Mouse (Mus musculus): ENCODE data around the gene Plcxd1.
"Not testable (repeated sequence)": the region's sequence is repeated elsewhere in the genome, so short reads cannot be mapped to it uniquely, and the experiment has no call there.

Plcxd1 gene

GRCm38 (mm10) chr5:110099656-110100580 is at the start of gene Plcxd1:
Gene Plcxd1, plus strand, starts transcription at chr5:110099969.
- no peak for DNase-seq (ENCODE audit: low read depth, low spot score)

DNA sequence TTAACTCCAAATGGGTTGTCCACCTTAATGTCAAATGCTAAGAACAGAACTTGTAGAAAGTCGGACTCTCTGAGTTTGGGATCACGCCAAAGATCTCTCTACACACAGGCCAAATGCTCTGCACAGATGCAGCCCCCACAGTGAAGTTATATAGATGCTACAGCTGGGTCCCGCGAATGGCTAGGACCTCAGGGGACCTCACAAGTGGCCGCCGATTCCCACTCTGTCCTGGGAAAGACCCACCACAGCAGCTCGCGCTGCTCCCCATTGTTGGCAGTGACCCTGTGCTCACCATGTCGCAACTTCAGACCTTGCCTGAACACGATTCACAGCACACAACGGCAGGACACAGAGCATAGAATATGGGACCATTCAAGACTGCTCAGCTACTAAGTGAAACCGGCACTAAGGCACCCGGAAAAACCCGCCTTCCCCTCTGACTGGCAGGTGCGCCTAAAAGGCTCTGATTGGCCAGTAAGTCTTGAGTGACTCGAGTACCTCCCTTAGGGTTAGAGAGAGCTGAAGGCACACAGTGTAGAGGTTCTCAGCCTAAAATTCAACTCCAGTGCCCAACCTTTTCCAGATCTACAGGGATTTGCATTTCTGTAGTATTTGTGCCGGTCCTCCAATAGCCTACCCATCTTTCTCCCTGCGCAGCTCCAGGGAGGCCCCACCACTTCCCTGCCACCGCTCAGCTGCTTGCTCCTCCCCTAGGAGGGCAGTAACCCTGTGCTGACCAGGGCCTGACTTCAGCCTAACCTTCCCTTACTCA is 41.9 kb upstream of the Plcxd1 start:
- peak; percentile 50 for DNase-seq (ENCODE audit: low read depth, low spot score)

GRCm38 (mm10) chr5:110072413-110072812 is 27.4 kb upstream of the Plcxd1 start, which contains the start of gene Gm17655:
Gene Gm17655, minus strand, starts transcription at chr5:110072513.
- DNase-seq (ENCODE audit: low read depth, low spot score) = not testable (repeated sequence)

- no peak for DNase-seq (ENCODE audit: low read depth, low spot score)
These were observed 16.8 kb upstream of the Plcxd1 start for GRCm38 (mm10) chr5:110082961-110083360.

DNA sequence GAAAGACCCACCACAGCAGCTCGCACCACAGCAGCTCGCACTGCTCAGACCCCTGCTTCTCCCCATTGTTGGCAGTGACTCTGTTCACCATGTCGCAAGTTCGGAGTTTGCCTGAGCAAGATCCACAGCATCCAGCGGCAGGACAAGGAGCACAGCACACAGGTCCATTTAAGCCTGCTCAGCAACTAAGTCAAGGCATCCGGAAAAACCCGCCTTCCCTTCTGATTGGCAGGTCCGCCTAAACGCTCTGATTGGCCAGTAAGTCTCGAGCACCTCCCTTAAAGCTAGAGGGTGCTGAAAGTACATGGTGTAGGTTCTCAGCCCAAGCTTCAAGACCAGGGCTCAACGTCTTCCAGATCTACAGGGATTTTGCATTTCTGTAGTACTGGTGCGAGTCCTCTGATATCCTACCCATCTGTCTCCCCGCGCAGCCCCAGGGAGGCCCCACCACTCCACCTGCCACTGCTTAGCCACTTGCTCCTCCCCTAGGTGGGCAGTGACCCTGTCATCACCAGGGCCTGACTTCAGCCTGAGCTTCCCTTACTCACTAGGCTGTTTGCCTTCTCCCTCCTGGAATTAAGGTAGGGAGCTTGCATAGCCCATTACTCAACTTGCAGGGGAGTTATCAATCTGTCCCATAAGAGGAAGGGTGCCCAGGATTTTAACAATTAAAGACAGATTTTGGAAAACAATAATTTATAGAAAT is 13.5 kb upstream of the Plcxd1 start:
- no peak for DNase-seq (ENCODE audit: low read depth, low spot score)

GRCm38 (mm10) chr5:110091546-110091945 is 8.2 kb upstream of the Plcxd1 start:
- DNase-seq (ENCODE audit: low read depth, low spot score) = no peak

DNA sequence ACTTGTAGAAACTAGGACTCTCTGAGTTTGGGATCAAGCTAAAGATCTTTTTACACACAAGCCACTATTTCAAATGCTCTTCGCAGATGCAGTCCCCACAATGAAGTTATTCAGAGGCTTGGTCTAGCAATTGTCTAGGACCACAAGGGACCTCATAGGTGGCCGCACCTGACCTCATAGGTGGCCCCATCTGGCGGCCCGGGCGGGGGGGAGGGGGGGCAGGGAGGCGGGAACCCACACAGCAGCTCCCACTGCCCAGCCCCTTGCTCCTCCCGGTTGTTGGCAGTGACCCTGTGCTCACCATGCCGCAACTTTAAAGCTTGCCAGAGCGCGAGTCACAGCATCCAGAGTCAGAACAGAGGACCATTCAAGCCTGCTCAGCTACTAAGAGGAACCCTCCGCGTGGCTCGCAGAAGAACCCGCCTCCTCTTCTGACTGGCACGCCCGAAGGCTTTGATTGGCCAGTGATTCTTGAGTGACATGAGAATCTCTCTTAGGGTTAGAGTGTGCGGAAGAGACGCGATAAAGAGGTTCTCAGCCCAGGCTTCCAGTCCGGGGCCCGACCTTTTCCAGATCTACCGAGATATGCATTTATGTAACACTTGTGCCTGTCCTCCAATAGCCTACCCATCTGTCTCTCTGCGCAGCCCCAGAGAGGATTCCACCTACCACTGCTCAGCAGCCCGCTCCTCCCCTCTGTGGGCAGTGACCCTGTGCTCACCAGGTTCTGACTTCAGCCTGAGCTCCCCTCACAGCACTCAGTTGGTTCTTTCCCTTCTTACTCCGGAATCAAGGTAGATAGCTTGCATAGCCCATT is 5.5 kb upstream of the Plcxd1 start, which contains the start of gene Gm35315:
Gene Gm35315, minus strand, starts transcription at position 391 of the 817 bp plus-strand sequence.
- peak; percentile 70 for DNase-seq (ENCODE audit: low read depth, low spot score)

- no peak for DNase-seq (ENCODE audit: low read depth, low spot score)
These were observed 4.9 kb upstream of the Plcxd1 start for GRCm38 (mm10) chr5:110094847-110095213.

DNA sequence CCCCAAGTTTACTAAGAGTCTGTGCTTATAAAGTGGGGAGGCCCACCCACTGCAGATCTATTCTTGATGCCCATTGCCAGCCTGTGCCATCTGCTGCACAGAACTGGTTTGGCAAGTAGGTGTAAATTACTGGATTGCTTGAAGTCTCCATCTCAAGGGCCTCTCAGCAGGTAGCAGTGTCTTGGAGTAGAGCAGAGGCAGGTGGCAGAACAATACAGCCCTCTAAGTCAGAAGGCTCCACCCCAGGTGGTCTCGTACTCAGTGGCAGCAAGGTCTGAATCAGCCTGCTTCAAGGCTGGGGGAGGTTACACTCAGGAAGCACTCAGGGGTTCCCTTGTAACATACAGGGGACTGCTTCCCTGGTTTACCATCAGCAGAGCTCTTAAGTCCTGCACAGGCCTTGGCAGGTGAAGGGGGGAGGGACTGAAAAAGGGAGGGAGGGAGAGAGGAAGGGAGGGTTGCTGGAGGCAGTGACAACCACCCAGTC is 735 bp upstream of the Plcxd1 start:
- no peak for DNase-seq (ENCODE audit: low read depth, low spot score)

- no peak for DNase-seq (ENCODE audit: low read depth, low spot score)
These were observed 1.3 kb downstream of the Plcxd1 start for GRCm38 (mm10) chr5:110100921-110101631.

DNA sequence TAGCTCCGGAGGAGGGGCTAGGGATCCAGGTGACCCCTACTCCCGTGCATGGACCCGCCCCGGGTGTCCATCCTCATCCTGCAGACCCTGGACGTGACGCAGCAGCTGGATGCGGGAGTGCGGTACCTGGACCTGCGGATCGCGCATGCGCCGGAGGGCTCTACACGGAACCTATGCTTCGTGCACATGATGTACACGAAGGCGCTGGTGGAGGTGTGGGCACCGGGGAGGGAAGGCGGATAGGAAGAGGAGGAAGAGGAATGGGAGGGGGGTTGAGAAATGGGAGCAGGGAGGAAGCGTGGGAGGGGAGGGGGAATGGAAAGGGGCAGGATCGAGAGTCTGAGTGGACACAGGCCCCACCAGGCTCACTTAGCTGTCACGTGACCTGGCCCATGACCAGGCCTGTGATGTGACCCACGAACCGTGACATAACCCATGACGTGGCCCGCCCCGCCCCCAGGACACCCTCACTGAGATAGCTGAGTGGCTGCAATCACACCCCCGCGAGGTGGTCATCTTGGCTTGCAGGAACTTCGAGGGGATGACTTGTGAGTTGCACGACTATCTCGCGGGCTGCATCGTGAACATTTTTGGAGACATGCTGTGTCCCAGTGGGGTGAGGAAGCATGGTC is 2.1 kb downstream of the Plcxd1 start:
- DNase-seq (ENCODE audit: low read depth, low spot score) = peak; percentile 18

DNA sequence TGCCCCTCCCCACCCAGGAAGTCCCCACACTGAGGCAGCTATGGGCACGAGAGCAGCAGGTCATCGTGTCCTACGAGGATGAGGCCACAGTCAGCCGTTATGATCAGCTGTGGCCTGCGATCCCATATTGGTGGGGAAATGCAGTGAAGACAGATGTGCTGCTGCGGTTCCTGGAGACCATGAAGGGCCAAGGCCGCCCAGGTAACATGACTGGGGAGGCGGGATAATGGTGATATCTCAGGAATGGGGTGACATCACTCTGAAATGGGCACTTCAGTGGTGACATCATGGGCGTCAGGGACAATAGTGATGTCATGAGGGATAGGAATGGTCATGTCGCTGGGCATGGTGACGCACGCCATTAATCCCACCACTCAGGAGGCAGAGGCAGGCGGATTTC is 2.7 kb downstream of the Plcxd1 start:
- no peak for DNase-seq (ENCODE audit: low read depth, low spot score)

GRCm38 (mm10) chr5:110102853-110103625 is 3.3 kb downstream of the Plcxd1 start:
- no peak for DNase-seq (ENCODE audit: low read depth, low spot score)

DNA sequence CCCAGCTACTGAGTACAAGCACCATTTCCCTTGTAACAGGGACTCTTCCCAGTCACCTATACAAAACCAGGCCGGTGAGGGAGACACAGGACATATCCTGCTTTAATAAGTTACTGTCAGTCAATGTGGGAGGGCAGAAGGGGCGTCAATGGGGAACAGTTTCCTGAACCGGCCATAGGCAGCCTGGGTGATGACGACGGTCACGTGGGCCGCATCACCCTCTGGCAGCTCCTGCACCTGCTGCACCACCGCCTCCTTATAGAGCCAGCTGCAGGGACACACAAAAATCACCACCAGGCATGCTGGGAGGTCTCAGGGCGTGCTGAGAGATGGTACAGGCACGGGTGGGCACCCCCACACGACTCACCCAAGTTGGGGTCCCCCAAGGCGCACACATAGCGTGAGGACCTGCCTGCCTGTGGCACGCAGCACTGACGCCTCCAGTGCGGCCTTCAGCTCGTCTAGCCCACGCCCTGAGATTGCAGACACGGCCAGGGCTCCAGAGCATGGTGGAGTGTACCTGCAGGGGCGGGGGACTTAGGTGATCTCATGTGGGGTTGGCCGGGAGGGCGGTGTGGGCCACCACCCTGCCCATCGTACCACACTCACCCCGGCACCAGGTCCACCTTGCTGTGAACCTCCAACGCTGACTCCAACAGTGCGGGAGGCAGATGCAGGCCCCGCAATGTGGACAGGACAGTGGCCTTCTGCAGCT is 4.3 kb downstream of the Plcxd1 start:
- no peak for DNase-seq (ENCODE audit: low read depth, low spot score)

DNA sequence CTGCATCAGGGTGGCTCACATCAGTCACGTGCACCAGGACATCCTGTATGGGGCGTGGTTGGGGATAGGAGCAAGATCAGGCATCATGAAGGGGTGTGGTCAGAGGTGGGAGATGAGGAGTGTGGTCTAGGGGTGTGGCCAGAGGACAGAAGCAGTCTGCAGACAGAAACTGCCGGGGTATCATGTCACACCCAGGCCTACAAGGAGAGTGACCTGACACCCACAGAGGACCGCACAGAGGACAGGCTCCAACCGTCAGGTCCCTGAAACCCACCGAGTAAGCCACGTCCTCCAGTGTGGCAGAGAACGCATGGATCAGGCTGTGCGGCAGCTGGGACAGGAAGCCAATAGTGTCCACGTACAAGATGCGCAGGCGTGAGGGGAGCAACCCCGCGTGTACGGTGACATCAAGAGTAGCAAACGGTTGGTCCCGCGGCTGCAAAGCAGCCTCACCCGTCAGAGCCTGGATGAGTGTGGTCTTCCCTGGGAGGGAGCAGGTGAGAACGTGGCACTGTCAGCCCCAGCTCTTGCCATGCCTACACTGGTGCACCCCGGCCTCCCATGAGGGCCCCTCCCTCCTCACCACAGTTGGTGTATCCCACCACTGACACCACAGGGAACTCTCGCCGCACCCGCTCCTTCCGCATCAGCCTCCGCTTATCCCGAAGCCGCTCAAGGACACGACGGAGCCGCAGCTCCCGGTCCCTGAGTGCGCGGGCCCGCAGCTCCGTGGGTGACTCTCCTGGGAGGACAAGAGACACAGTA is 5.0 kb downstream of the Plcxd1 start:
- no peak for DNase-seq (ENCODE audit: low read depth, low spot score)

DNA sequence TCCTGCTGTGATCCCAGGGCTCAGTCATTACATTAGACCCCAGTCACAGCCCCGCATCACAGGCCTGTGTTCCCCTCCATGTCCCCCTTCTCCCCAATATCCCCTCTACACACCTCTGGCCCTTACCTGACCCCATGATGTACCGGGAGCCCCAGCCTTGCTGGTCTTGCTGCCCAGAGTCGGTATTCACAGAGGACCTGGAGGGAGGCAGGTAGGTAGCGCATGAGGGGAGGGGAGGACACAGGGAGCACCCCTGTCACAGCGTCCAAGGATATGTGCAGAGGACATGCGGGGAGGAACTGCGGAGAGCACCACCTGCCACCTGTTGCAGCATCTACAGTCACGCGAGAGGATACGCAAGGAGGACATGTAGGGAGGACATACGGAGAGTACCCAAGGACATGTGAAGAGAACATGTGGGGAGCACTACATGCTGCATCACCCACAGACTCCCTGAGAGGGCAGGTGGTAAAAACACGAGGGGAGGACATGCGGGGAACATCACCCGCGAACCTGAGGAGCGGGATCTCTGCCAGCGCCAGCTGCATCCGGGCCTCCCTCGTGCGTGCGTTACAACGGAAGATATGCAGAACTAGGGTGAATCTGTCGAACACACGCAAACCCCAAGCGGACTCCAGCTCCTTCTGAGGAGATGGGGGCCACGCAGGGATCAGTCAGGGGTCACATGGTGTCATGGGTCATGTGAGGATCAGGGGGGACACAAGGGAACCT is 6.5 kb downstream of the Plcxd1 start:
- no peak for DNase-seq (ENCODE audit: low read depth, low spot score)
